Mouse (Mus musculus) fat pad, adult 2 months (tissue): ENCODE measurements around the gene Sirt4.

ENCODE experiments used
- DNase-seq: peaks from one replicate; pipeline ENCODE4 v3.0.0-alpha.2; 2011; ENCODE audit warnings: low read depth, low spot score; ENCODE audit errors: extremely low read depth

The Sirt4 gene

DNA sequence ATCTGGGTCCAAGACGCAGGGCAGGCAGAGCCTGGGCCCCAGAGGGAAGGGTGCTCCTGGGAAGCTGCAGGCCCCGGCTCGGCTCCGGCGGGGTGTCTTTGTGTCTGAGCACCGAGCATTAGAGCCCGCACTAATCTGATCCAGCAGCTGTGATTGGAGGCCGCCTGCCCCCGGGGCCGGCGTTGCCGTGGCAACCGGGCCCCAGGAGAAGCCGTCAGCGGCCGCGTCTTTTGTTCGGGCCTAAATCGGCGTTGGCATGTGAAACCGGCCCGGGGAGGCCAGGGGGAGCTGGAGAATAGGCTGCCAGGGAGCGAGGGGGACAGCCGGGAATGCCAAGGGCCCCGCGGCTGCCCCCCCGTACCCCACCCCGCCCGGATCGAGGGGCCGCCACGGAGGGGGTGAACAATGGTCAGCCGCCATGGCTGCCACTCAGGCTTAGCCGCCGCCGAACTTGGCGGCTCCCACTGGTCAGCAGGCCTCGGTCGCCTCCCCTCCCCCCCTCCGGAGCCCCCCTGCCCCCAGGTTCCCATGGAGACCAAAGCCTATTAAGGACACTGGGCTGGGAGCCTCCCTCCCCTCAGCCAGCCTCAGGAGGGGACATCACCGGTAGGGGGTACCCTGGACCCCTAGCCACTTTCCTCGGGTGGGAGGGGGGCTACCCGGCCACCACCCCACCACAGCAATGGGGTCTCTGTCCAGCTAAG lies 48.0 kb downstream of the Sirt4 start:
- DNase-seq, result no peak

DNA sequence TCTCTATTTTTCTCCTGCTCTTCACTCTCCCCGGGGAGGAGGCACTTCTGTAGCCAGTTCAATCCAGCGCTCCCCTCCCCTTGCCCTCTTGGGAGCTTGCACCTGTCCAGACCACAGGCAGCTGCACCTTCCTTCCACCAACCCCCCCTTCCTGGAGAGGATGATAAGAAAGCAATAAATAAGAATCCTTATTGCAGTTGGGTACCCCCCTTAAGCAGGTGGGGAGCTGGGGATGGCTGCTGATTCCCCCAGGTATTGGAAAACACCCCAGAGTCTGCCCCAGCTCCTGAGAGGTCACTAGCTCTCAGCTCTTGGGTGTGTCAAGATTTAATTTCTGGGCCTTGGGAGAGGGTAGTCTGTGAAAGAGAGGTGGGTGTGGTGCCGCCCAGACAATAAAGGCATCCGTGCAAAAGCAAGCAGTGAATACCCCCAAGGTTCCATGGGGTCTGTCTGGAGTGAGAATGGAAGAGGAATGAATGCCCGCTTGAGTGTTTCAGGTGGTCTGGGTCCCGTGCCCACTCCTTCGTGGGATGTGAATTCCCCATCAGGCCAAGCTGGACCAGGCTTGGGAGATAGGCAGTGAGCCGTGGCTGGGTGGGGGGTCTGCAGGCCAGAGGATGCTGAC lies 48.7 kb downstream of the Sirt4 start:
- DNase-seq, result no peak

DNA sequence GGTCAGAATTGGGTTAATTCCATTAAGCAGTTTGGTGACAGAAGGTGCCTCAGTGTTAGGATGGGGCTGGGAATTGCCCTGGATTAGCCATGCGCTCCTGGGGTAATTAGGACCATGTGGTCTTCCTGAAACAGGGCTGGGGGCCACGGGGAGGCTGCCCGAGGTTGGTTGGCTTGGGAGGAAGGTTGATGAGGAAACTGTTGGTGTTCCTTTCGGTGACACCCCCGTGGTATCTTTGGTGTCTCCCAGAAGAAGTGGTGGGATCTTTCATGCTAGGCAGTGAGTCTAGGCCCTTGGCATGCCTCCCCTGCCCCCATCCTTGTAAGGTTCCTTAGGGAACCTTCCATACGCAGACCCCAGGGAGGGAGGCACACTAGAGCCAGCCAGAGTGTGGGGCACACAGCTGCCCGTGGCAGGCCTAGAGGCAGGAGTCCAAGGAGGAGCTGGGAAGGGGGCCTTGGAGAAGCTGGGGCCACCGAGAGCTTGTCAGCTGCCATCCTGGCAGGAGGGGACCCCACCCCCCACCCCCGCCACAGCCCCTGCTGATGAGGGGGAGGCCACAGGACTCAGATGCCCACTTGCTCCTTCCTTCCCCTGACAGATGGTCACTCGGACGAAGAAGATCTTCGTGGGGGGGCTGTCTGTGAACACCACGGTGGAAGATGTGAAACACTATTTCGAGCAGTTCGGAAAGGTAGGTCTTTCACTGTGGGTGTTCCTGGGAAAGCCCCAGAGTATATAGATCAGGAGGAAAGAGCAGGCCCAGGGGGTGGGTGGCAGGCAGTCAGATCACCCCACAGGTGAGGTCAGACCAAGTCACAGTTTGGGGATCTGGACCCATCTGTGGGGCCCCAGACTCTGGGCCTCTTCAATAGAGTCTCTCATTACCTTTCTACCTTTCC lies 49.4 kb downstream of the Sirt4 start:
- no peak for DNase-seq

DNA sequence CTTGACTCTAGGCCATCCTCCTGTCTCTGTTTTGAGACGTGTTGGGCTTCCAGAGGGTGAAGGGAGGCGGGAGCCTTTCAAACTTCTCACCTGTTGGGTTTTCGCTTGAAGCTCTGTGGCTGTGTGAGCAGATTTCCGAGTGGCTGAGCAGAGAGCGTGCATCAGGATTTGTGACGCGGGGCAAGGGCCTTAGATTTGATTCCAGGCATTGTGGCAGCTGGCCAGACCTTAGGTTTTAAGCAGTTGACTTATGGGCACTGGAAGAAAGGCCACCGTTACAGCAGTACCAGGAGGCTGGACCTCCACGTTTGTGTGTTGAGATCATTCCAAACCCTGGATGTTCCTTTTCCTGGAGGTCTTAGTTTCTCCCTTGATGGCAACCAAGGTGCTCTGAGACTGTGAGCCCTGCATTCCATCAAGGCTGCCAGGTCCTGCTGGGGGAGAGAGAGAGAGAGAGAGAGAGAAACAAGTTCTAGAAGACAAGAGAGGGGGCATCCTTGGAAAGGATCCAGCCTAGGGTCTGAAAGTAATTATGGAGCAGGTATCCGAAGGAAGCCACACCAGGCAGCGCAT lies 50.2 kb downstream of the Sirt4 start:
- no peak for DNase-seq

DNA sequence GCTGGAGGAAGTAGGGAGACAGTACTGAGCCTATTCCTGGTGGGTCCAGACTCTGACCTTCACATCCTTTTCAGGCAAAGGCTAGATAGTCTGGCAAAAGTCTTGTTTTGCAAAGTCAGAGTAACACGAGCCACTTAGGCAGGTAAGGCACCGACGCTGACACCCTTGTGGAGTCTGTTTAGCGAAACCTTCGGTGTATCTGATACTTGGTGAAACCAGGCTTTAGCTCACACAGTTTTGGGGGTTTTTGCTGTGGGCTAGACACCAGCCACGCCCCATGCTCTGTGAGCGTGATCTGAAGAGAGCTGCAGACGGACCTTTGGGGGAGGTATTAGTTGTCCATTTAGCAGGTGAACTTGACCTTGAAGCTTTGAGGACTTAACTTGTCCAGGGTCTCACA lies 51.3 kb downstream of the Sirt4 start:
- DNase-seq, result no peak

DNA sequence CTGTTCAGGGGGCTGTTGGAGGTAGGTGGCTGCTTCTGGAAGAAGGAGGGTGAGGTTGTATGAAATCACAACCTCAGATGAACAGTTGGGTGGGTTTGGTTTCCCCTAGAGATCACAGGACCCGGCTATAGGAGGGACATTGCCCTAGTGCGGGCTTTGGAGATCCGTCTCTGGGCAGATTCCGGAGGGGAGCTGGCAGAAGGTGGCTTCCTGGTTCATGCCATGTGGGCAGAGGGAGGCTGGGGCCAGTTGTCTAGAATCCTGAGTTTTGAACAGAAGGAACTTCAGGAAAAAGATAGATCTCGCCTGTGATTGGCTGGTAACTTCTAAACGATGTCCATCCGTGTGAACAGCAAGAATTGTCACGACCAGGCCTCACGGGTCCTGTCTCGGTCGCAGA lies 52.1 kb downstream of the Sirt4 start:
- no peak for DNase-seq

DNA sequence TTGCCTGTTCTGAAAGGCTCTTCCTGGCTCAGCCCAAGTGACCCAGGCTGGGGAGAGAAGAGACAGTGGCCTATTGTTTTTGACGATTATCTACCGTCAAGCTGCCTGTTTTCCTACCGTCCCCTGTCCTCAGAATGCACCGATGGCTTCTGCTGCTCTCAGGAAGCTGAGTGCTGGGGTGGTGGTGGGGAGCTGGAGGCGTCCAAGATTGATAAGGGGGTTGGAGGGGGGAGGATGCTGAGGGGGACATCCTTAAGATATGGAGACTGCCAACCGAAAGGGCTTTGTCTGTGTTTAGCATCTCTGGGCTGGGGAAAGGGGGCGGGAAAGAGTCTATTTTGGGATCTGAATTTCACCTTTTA lies 52.6 kb downstream of the Sirt4 start:
- no peak for DNase-seq

DNA sequence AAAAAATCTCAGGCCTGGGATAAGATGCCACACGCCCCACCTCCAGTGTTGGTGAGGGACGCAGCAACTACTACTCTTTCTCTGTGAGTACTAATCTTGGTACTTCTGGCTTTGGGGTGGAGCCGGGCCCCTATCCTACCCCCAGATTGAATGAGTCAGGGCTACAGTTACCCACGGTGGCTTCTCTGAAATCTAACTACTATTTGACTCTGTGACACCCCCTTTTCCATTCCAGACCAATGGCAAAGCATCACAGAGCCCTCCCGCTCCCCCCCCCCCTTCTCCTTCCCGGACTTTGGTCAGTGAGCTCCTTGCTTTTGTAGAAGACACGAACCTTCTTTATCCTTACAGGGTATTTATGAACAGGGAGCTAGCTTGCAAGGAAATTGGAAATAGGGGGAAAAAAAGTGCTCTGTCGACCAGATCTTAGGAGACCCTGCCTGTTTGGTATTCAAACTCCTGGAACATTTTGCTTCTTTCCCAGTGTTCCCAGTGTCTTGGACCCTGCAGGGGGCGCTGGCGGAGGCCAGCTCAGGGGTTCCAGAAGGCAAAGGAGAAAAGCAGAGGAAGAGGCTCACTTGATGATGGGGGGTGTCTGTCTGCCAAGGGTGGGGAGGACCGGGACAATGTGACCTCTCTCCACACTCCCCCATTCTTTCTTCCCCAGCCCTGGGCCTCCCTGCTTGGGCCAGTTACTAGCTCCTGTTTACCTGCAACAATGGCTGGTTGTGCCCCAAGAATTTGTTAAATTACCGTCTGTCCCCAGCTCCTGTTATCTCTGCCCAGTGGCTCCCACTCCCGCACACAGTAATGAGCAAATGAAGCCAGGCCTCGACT lies 53.2 kb downstream of the Sirt4 start:
- DNase-seq, result no peak

DNA sequence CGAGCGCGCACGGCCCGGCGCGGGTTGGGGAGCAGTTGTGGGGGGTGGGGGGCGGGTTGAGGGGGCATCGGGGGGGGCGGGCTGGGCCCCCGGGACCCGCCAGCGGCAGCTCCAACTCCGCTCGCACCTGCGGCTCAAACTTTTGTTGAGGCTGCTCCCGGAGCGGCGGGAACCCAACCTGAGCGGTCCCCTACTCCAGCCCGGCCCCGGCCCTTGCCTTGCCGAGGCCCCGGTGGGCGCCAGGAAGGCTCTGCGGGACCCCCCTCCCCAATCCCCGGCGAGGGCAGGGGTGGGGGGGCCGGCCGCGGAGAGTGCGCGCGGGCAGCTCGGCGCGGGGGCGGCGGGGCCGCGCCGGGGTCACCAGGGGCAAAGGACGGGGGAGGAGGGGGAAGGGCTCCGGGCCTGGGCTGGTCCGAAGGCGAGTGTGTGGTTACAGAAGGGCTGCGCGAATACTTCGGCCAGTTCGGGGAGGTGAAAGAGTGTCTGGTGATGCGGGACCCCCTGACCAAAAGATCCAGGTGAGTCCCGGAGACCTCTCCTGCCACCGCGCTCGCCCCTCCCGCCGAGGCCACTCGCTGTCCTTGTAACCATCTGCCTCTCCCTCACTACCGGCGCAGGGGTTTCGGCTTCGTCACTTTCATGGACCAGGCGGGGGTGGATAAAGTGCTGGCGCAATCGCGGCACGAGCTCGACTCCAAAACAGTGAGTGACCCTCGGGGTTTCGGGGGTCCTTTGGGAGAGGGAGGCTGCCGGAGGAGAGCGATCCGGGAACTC lies 54.2 kb downstream of the Sirt4 start:
- no peak for DNase-seq

DNA sequence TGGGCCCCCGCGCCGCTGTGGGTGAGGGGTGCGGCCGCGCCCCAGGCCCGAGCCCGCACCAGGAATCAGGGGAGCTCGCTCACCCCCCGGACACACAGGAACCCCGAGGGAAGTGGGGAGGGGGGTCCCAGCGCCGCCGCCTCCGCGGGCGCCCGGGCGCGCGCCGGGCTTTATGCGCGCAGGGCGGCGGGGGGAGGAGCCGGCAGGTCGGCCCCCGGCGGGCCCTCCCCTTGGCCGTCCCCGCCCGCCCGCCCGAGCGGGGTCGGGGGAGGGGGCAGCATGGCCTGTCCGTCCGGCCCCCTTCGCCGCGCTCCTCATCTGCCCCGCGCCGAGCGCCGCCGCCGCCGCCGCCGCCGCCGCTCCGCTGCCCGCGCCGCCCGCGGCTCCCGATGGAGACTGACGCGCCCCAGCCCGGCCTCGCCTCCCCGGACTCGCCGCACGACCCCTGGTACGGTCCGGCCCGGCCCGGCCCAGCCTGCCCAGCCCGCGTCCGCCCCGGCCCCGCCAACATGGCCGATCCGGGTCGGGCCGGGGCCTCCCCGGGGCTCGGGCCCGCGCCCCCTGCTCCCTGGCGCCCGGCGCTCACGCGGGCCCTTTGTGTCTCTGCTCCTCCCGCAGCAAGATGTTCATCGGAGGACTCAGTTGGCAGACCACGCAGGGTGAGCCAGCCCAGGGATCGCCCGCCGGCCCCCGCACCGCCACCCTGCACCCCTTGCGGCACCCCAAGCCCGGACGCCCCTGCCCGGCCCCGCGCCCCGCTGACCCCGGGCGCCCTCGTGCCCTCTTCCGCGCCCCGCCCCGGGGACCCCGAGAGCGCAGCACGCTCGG lies 55.0 kb downstream of the Sirt4 start, which contains the start of gene Msi1:
TSS of gene Msi1 (plus strand) at position 241 of the 828 bp plus-strand sequence.
- DNase-seq, result no peak

DNA sequence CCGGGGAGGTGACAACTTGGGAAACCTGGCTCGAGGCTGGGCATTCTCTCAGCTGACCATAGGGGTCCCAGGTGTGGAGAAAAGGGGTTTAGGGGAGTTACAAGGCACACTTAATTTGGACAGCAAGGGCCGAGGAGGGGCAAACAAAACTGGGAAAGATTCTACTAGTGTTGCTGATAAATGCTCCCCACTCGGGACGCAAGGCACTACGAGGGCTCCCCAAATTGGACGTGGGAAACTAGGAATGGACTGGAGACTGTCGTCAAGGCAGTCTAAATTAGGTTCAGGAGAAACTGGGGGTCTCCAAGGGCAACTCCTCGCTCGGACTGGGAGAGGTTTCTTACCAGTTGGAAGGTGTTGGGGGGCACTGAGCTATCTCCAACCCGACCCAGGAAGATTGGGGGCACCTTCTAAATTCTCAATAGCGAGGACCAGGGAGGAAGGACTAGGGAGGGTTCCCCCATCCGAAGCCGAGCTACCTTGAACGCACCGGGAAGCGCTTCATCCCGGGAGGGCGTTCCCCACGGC lies 55.6 kb downstream of the Sirt4 start:
- DNase-seq, result no peak
